Mouse (Mus musculus) G1E (cell line): ENCODE measurements around the gene 2610301B20Rik. TPM values are rescaled to one million over a fixed set of nuclear protein-coding genes. Genes with fewer than 3 reads are reported as not detected.
A peak's percentile ranks its signal among the peaks of the same experiment; 100 is the strongest.
"Not testable (repeated sequence)": the region's sequence is repeated elsewhere in the genome, so short reads cannot be mapped to it uniquely, and the experiment has no call there.

ENCODE experiments used
- ATAC-seq: 2 replicates; pipeline ENCODE4 v1.8.0; 2016; ENCODE audit warnings: mild to moderate bottlenecking; ENCODE audit not compliant: insufficient number of reproducible peaks, poor library complexity, low FRiP score, severe bottlenecking; ENCODE audit errors: extremely low read depth
- DNase-seq: peaks from one replicate; pipeline ENCODE4 v3.0.0; 2012; ENCODE audit warnings: low spot score
- H3K27me3 ChIP-seq: 2 replicates; pipeline ENCODE4 v1.6.1; 2012; ENCODE audit warnings: mild to moderate bottlenecking, low read length, inconsistent platforms; ENCODE audit not compliant: insufficient read depth
- H3K36me3 ChIP-seq: replicated peaks from 2 replicates; pipeline ENCODE3; 2012; ENCODE audit warnings: mild to moderate bottlenecking, inconsistent platforms
- H3K4me1 ChIP-seq: 2 replicates; pipeline ENCODE4 v1.6.1; 2012; ENCODE audit warnings: low read depth, low read length, inconsistent platforms, mixed read lengths; ENCODE audit not compliant: insufficient read depth
- H3K4me3 ChIP-seq: 2 replicates; pipeline ENCODE4 v1.5.1; 2012; ENCODE audit warnings: low read depth, mild to moderate bottlenecking, inconsistent platforms, low read length, moderate library complexity, mixed read lengths
- H3K9me3 ChIP-seq: replicated peaks from 2 replicates; pipeline ENCODE4 v1.6.1; 2012; ENCODE audit warnings: inconsistent platforms
- CTCF ChIP-seq: IDR thresholded peaks from 2 replicates; pipeline ENCODE4 v1.5.1; 2012; ENCODE audit warnings: low read depth, low read length, inconsistent platforms, mixed read lengths
- GATA1 ChIP-seq: IDR thresholded peaks from 2 replicates; pipeline ENCODE4 v1.6.1; 2012; ENCODE audit warnings: borderline replicate concordance, low read length, inconsistent platforms, mixed read lengths
- GATA2 ChIP-seq: IDR thresholded peaks from 2 replicates; pipeline ENCODE4 v1.6.1; 2012; ENCODE audit warnings: low read depth, low read length, inconsistent platforms, borderline replicate concordance
- POLR2AphosphoS5 ChIP-seq: IDR thresholded peaks from 2 replicates; pipeline ENCODE4 v1.6.1; 2012; ENCODE audit warnings: low read depth, low read length, inconsistent platforms; ENCODE audit not compliant: insufficient replicate concordance
- TAL1 ChIP-seq: conservative IDR thresholded peaks from 2 replicates; pipeline ENCODE4 v1.6.1; 2012; ENCODE audit warnings: low read depth, low read length, inconsistent platforms, mixed read lengths
- polyA plus RNA-seq: library from polyadenylated mRNA; stranded (reverse); fragments of >175 nt; gene quantifications from 2 replicates; pipeline ENCODE4 v1.2.3, GENCODE M21; 2012
- total RNA-seq, 2 experiments: library from RNA; stranded (forward) in 1 of 2; stranded (reverse) in 1 of 2; fragments of 200-1000 nt in 1 of 2; fragments of >200 nt in 1 of 2; fragmentation: Nextera tagmentation in 1 of 2; gene quantifications; 2 replicates each; pipeline ENCODE4 v1.2.3; 2014 to 2017

2610301B20Rik gene
- total and polyA plus RNA-seq, 3 experiments: 17.3 to 42.7 (median 19.6) TPM

DNA sequence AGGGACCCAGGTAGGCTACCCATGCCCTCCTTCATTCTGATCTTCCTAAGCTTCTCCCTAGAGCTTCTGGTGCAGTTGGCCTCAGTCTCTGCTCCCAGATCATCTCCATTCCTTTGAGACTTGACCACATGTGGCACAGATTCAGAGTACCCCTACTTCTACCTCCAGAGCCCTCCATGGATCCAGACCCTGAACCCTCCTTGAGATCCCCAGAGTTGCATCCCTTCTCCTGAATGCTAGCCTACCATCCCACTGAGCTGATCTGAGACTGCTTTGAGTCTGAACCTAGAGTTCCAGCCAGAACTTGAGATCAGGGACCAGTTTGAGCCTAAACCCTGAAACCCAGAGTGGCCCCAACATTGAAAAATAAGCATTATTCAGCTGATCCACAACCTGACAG lies 15.1 kb upstream of the 2610301B20Rik start:
- Histone ChIP-seq H3K9me3 (no peaks in the 10 kb centered on the region), H3K4me3 (no peak overlapping the region), H3K27me3 (peaks cover 6% of the 10 kb centered on the region; the same call in 1 of the 2 replicates), H3K36me3 (no peaks in the 10 kb centered on the region), H3K4me1 (no peaks in the 10 kb centered on the region; the same call in 1 of the 2 replicates)
- no peak for ATAC-seq
- DNase-seq: no peak
- TF ChIP-seq GATA2 (no peak), POLR2AphosphoS5 (no peak), GATA1 (no peak), TAL1 (no peak), CTCF (no peak)

DNA sequence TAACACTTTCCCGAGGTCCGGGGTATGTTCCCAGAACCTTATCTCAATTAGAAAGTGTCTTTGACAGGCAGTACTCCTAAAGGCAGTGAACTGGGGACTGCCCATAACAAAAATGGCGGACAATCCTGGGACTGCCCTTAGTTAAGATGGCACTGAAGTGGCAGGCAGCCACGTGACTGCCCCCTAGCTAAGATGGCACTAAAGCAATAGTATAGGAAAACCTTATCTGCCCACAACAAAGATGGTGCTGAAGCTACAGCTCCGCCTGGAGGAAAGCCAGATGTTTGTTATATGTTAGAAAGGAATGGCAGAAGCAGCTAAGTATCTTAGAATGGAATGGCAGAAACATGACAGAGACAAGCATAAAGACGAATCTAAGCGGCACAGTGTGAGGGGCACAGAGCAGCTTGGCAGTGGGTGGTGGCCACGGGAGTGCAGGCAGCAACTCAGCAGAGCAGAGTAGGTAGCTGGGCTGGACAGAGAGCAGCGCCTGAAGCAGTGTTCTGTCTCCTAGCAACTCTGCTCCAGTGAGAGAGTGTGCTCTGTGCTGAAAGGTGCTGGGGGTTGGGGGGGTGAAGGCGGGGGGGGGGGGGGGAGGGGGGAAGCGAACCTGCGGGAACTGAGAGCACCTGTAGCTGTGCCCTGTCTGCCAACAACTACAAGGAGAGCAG lies 14.3 kb upstream of the 2610301B20Rik start:
- no peak for TF ChIP-seq POLR2AphosphoS5
- no peak for TF ChIP-seq GATA2
- no peak for TF ChIP-seq CTCF
- TF ChIP-seq GATA1: no peak
- no peak for TF ChIP-seq TAL1
- DNase-seq (no peak), ATAC-seq (no peak)
- no peaks in the 10 kb centered on the region for H3K9me3 ChIP-seq
- H3K27me3 ChIP-seq: peaks cover 6% of the 10 kb centered on the region; the same call in 1 of the 2 replicates
- no peak overlapping the region for H3K4me3 ChIP-seq
- peaks cover 3% of the 10 kb centered on the region for H3K4me1 ChIP-seq
- no peaks in the 10 kb centered on the region for H3K36me3 ChIP-seq

DNA sequence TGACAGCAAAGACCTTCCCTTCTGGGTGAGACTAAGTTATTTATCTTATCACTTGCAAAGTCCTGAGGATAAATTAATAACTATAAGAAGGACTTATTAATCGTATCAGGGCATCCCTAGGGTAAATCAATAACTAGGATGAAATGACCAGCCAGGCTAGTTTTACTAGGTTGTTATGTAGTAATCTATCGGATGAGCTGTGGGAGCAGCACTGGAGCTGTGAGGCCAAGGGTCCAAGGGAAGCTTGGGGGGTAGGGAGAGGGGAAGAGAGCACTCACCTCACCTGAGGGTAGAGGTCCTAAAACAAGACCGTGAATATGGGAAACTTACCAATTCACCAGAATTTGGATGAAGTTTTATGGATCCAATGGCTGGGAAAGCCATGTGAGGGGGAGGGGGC lies 13.5 kb upstream of the 2610301B20Rik start:
- Histone ChIP-seq H3K4me3 (no peak overlapping the region), H3K36me3 (no peaks in the 10 kb centered on the region), H3K4me1 (peaks cover 4% of the 10 kb centered on the region), H3K27me3 (peaks cover 6% of the 10 kb centered on the region; the same call in 1 of the 2 replicates), H3K9me3 (no peaks in the 10 kb centered on the region)
- DNase-seq (no peak), ATAC-seq (no peak)
- TF ChIP-seq TAL1: no peak
- TF ChIP-seq GATA1: no peak
- no peak for TF ChIP-seq GATA2
- no peak for TF ChIP-seq POLR2AphosphoS5
- TF ChIP-seq CTCF: no peak

DNA sequence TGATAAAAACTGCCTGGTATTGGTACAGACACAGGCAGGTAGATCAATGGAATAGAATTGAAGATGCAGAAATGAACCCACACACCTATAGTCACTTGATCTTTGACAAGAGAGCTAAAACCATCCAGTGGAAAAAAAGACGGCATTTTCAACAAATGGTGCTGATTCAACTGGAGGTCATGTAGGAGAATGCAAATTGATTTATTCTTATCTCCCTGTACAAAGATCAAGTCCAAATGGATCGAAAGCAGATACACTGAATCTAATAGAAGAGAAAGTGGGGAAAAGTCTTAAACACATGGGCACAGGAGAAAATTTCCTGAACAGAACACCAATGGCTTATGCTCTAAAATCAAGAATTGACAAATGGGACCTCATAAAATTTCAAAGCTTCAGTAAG lies 11.4 kb upstream of the 2610301B20Rik start:
- H3K4me3 ChIP-seq, H3K36me3 ChIP-seq, H3K27me3 ChIP-seq, ATAC-seq, DNase-seq, H3K9me3 ChIP-seq, H3K4me1 ChIP-seq: not testable (repeated sequence)

DNA sequence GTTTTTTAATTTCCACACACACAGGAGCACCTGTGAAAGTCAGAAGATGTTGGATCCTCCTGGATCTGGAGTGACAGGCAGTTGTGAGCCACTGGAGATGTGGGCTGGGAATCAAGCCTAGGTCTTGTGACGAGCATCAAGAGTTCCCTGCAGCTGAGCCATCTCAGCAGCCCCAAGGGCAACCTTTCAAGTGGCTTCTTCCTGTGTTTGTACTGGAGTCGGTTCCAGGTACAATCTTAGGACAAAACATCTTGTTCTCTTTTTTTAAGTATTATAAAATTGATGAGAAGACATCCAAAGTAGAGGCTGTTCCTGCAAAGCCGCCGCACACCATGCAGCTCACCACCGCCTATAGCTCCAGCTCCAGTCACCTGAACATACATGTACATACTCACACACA lies 2.1 kb upstream of the 2610301B20Rik start:
- TF ChIP-seq CTCF (no peak), POLR2AphosphoS5 (no peak), GATA1 (no peak), TAL1 (no peak), GATA2 (no peak)
- Histone ChIP-seq H3K9me3 (no peaks in the 10 kb centered on the region), H3K27me3 (no peaks in the 10 kb centered on the region), H3K36me3 (peaks cover 4% of the 10 kb centered on the region), H3K4me3 (no peak overlapping the region), H3K4me1 (peaks cover 11% of the 10 kb centered on the region)
- no peak for ATAC-seq
- no peak for DNase-seq

DNA sequence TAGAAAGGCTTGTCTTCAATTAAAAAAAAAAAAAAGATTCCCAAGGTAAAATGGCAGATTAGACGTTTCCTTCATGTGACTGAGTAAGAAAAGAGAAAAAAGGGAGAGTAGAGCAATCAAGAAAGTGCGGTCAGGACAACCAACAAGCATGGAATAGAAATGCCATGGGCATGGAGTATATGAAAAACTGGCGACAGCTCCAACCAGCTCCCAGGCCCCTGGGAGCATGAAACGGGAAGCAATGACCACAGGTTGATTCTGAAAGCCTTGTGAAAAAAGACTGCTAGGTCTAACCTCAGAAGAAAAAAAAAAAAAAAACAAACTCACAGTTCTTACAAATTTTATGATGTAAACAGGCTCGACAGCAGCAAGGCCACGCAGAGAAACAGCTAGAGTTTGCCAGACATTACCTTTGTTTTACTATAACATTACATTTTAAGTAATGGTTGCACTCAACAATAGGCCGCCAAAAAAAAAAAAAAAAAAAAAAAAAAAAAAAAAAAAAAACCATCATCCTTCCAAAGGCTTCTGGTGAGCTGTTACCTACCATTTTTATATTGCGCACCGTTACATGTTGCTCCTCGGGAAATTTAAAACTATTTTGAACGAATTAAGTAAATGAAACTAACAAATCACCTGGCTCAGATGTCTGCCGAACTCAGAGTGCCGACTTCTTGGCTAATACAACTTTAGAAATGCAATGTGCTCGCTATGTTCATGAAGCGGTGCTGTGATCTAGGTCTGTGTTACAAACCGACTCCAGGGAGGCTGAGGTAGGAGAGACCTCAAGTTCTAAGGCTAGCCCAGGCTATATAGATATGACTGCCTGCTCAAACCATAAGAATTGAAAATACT lies 1.4 kb upstream of the 2610301B20Rik start:
- ATAC-seq: no peak
- Histone ChIP-seq H3K27me3 (no peaks in the 10 kb centered on the region), H3K36me3 (peaks cover 4% of the 10 kb centered on the region), H3K4me1 (peaks cover 11% of the 10 kb centered on the region), H3K9me3 (no peaks in the 10 kb centered on the region), H3K4me3 (peak overlapping the region; percentile 82)
- TF ChIP-seq TAL1 (no peak), GATA2 (no peak), POLR2AphosphoS5 (no peak), CTCF (no peak), GATA1 (no peak)
- DNase-seq: peak; percentile 6

DNA sequence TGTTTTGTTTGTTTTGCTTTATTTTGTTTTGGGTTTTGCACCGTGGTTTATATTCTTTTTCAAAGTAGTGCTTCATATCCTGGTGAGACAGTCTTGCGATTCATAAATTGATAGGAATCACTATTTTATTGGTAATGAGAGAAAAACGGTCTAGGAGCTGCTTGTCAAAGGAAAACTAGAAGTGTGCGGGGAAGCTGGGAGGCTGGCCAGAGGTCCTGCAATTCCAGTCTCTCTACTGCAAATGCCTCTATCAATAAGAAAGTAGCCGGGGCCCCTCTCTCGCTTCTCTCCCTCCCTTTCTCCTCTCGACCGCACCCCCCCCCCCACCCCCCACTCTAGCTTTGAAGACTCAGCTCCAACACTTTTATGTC lies 764 bp upstream of the 2610301B20Rik start:
- H3K4me1 ChIP-seq: peaks cover 11% of the 10 kb centered on the region
- no peaks in the 10 kb centered on the region for H3K9me3 ChIP-seq
- peaks cover 4% of the 10 kb centered on the region for H3K36me3 ChIP-seq
- no peak for TF ChIP-seq GATA1
- no peak for TF ChIP-seq TAL1
- ATAC-seq: no peak
- H3K27me3 ChIP-seq: no peaks in the 10 kb centered on the region
- peak overlapping the region; percentile 82 for H3K4me3 ChIP-seq
- DNase-seq: no peak
